Mouse (Mus musculus) midbrain, embryonic 11.5 days (tissue): ENCODE results near the gene Oog3. TPM values are rescaled to one million over a fixed set of nuclear protein-coding genes. Genes with fewer than 3 reads are reported as not detected.

ENCODE experiments used
- ATAC-seq: fragments of 200-750 bp; cut with Nextera tagmentation; 2 replicates; pipeline ENCODE4 v1.8.0; 2017; ENCODE audit warnings: moderate TSS enrichment, moderate library complexity; ENCODE audit not compliant: low FRiP score
- DNase-seq: peaks from one replicate; pipeline ENCODE4 v3.0.0; 2015; ENCODE audit warnings: low spot score; ENCODE audit errors: missing footprints
- H3K27ac ChIP-seq: fragments of 300-500 bp; sonication (generic); 2 replicates; pipeline ENCODE4 v1.5.1; 2014; ENCODE audit warnings: low read depth, low read length
- H3K27me3 ChIP-seq: fragments of 300-500 bp; sonication (generic); 2 replicates; pipeline ENCODE4 v1.6.1; 2014; ENCODE audit warnings: mild to moderate bottlenecking, low read length, moderate library complexity, mixed read lengths; ENCODE audit not compliant: control insufficient read depth, insufficient read depth
- H3K36me3 ChIP-seq: fragments of 300-500 bp; sonication (generic); 2 replicates; pipeline ENCODE4 v1.6.1; 2014; ENCODE audit warnings: mild to moderate bottlenecking, low read length, moderate library complexity, mixed read lengths; ENCODE audit not compliant: control insufficient read depth, insufficient read depth
- H3K4me1 ChIP-seq: fragments of 300-500 bp; sonication (generic); 2 replicates; pipeline ENCODE4 v1.6.1; 2014; ENCODE audit warnings: low read length; ENCODE audit not compliant: control insufficient read depth, insufficient read depth
- H3K4me2 ChIP-seq: fragments of 300-500 bp; sonication (generic); 2 replicates; pipeline ENCODE4 v1.6.1; 2014; ENCODE audit warnings: mild to moderate bottlenecking, moderate library complexity
- H3K4me3 ChIP-seq: fragments of 300-500 bp; sonication (generic); 2 replicates; pipeline ENCODE4 v1.5.1; 2014; ENCODE audit warnings: low read depth, low read length
- H3K9ac ChIP-seq: fragments of 300-500 bp; sonication (generic); 2 replicates; pipeline ENCODE4 v1.6.1; 2014; ENCODE audit warnings: low read length
- H3K9me3 ChIP-seq: fragments of 300-500 bp; sonication (generic); 2 replicates; pipeline ENCODE4 v1.6.1; 2016; ENCODE audit warnings: low read length; ENCODE audit not compliant: control insufficient read depth
- WGBS: fragments of 180-500 bp; shearing (Covaris S2); extraction: QIAGEN DNeasy Blood & Tissue Kit; methylation state at CpG from one replicate; pipeline ENCODE4 v1.1.7; 2014; 5-methylcytosine and 5-hydroxymethylcytosine counted together
- polyA plus RNA-seq: library from polyadenylated mRNA; unstranded; fragments of >200 nt; fragmentation: Nextera tagmentation; extraction: Ambion mirVana; gene quantifications from 2 replicates; pipeline ENCODE4 v1.2.1, GENCODE M21; 2014

Gene Oog3
- not detected in 2 replicates for polyA plus RNA-seq

GRCm38 (mm10) chr4:144162563-144162962 lies at the start of gene Oog3:
Gene Oog3 (minus strand): TSS chr4:144162663.
- no peak for ATAC-seq
- peaks cover 21% of the 10 kb centered on the region; the same call in 1 of the 2 replicates for H3K9me3 ChIP-seq

GRCm38 (mm10) chr4:144190419-144190818 lies 28.0 kb upstream of the Oog3 start, which contains the start of gene Oog2:
Gene Oog2 (plus strand): TSS chr4:144190719.
- H3K36me3 ChIP-seq = no peaks in the 10 kb centered on the region
- no peak within 1 kb of the TSS for H3K4me2 ChIP-seq
- DNase-seq (no peak), ATAC-seq (no peak)
- no peak within 1 kb of the TSS for H3K4me3 ChIP-seq
- H3K9me3 ChIP-seq = peaks cover 7% of the 10 kb centered on the region; the same call in 1 of the 2 replicates
- 41% methylated on average over 1 of the region's 1 CpGs for WGBS
- H3K27me3 ChIP-seq = no peaks in the 10 kb centered on the region
- no peak within 1 kb of the TSS for H3K27ac ChIP-seq
- H3K9ac ChIP-seq = no peak within 1 kb of the TSS
- H3K4me1 ChIP-seq = no peaks in the 10 kb centered on the region

More at GRCm38 (mm10) chr4:144162563-144162962, at the start of gene Oog3:
- Histone ChIP-seq H3K27me3 (no peaks in the 10 kb centered on the region), H3K27ac (no peak within 1 kb of the TSS), H3K4me3 (no peak within 1 kb of the TSS), H3K4me2 (no peak within 1 kb of the TSS), H3K4me1 (no peaks in the 10 kb centered on the region), H3K9ac (no peak within 1 kb of the TSS), H3K36me3 (no peaks in the 10 kb centered on the region)
- no peak for DNase-seq
- WGBS = 70% methylated on average over 1 of the region's 1 CpGs

Other genes with a start within 250 kb of the Oog3 start
- gene Pramef25, start 211.6 kb downstream of the Oog3 start, polyA plus RNA-seq = not detected in 2 replicates
- gene Gm13101, start 195.7 kb downstream of the Oog3 start, polyA plus RNA-seq = not detected in 2 replicates
- gene Pramef17, start 168.3 kb downstream of the Oog3 start, polyA plus RNA-seq = not detected in 2 replicates
- not detected in 2 replicates for gene Pramel4, start 103.5 kb downstream of the Oog3 start, polyA plus RNA-seq
- gene Gm13102, start 56.2 kb downstream of the Oog3 start, polyA plus RNA-seq = not detected in 2 replicates
- not detected in 2 replicates for gene Oog2, start 28.1 kb upstream of the Oog3 start, polyA plus RNA-seq
- not detected in 2 replicates for gene C87977, start 50.7 kb upstream of the Oog3 start, polyA plus RNA-seq
- gene Pramel5, start 117.8 kb upstream of the Oog3 start, polyA plus RNA-seq = not detected in 2 replicates
- gene Gm13128, start 167.6 kb upstream of the Oog3 start, polyA plus RNA-seq = not detected in 2 replicates
- gene Gm13119, start 195.3 kb upstream of the Oog3 start, polyA plus RNA-seq = not detected in 2 replicates
- gene Pramef20, start 215.3 kb upstream of the Oog3 start, polyA plus RNA-seq = not detected in 2 replicates
- gene Pramef12, start 245.8 kb upstream of the Oog3 start, polyA plus RNA-seq = not detected in 2 replicates